Mouse (Mus musculus): ENCODE measurements around the gene Zbed4. TPM values are rescaled to one million over a fixed set of nuclear protein-coding genes. Genes with fewer than 3 reads are reported as not detected.
A peak's percentile ranks its signal among the peaks of the same experiment; 100 is the strongest.

Zbed4 gene
- polyA plus RNA-seq, 1 experiment from 2014 or later = 14.2 TPM

DNA sequence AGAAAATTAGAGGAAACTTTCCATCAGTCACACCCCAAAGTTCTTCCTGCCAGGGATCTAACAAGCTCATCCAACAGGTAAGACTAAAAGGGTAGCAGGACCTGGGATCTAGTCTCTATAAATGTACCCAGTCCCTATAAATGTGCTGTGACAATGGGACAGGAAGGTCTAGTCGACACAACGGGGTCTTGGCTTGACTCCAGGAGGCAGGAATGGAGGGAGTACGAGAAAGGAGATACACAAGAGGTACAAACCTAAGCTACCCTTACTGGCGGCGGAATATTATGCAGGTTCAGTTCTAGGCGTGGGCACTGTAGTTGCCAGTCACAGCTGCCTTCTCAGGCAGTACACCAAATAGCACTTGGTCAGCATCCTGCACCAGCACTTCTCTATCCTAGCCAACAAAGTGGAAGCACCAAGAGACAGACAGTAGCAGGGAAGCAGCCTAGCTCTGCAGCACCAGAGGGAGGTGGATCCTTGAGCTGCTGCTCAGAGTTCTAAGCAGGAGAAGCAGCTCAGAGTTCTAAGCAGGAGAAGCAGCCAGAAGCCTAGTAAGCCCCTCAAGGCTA, 37.4 kb upstream of the Zbed4 start:
- peaks cover 45% of the 10 kb centered on the region for H3K36me3 ChIP-seq (ENCODE audit: control insufficient read depth, insufficient read depth, low read length)

DNA sequence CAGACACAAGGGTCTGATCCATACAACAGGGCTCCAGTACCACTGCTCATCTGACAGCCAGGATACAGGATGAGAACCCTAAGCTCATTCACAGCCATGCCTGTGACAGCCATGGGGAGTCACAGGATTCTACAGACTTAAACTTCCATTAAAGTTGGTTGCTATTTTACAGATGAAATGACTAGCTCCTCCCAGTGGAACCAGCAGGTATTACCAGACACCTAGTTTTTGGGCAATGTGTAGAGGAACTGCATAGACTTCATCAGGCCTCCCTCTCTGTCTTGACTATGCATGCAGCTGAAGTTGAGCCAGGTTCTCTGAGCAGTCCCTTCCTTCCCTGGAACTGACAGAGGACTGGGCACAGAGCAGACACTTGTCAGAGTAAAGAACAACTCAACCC, 35.1 kb upstream of the Zbed4 start:
- Histone ChIP-seq H3K4me1 (ENCODE audit: control insufficient read depth, insufficient read depth, low read length) (peaks cover 4% of the 10 kb centered on the region; the same call in 1 of the 2 replicates), H3K4me2 (ENCODE audit: low read length) (no peak overlapping the region), H3K9ac (ENCODE audit: low read depth, low read length) (no peak overlapping the region), H3K9me3 (replicated peaks; ENCODE audit: control insufficient read depth, low read length, poor library complexity, severe bottlenecking) (no peaks in the 10 kb centered on the region), H3K4me3 (ENCODE audit: low read depth, low read length) (no peak overlapping the region), H3K27ac (ENCODE audit: low read length) (no peak overlapping the region), H3K27me3 (ENCODE audit: control insufficient read depth, insufficient read depth, low read depth, low read length) (no peaks in the 10 kb centered on the region), H3K36me3 (ENCODE audit: control insufficient read depth, insufficient read depth, low read length) (peaks cover 33% of the 10 kb centered on the region)
- no peak for ATAC-seq

More for the DNA sequence above, 37.4 kb upstream of the Zbed4 start:
- H3K4me3 ChIP-seq (ENCODE audit: low read depth, low read length) = no peak overlapping the region
- no peaks in the 10 kb centered on the region for H3K9me3 ChIP-seq (replicated peaks; ENCODE audit: control insufficient read depth, low read length, poor library complexity, severe bottlenecking)
- H3K4me1 ChIP-seq (ENCODE audit: control insufficient read depth, insufficient read depth, low read length) = peaks cover 4% of the 10 kb centered on the region; the same call in 1 of the 2 replicates
- H3K27me3 ChIP-seq (ENCODE audit: control insufficient read depth, insufficient read depth, low read depth, low read length) = no peaks in the 10 kb centered on the region
- no peak overlapping the region for H3K9ac ChIP-seq (ENCODE audit: low read depth, low read length)
- ATAC-seq = no peak
- 89% methylated on average over 6 of the region's 6 CpGs for WGBS
- H3K27ac ChIP-seq (ENCODE audit: low read length) = no peak overlapping the region
- H3K4me2 ChIP-seq (ENCODE audit: low read length) = no peak overlapping the region

DNA sequence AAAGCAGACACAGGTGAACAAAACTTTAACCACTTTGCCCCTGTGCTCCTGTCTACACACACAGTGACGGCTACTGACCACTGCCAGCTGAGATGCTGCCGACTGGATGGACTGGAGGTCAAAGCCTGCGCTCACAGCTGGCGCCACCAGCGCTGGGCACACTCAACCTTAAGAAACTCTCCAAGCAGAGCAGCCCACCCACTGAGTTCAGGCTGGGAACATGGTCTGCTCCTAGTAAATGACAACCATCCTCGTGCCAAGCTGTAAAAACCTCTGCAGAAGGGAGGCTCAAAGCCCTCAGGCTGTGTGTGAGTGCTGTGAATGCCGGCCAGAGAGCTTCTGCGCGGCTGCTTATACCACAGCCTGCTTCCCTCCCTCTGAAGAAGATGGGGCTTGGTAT, 34.2 kb upstream of the Zbed4 start:
- no peak overlapping the region for H3K9ac ChIP-seq (ENCODE audit: low read depth, low read length)
- H3K9me3 ChIP-seq (replicated peaks; ENCODE audit: control insufficient read depth, low read length, poor library complexity, severe bottlenecking) = no peaks in the 10 kb centered on the region
- no peak for ATAC-seq
- no peaks in the 10 kb centered on the region for H3K27me3 ChIP-seq (ENCODE audit: control insufficient read depth, insufficient read depth, low read depth, low read length)
- no peak overlapping the region for H3K4me3 ChIP-seq (ENCODE audit: low read depth, low read length)
- 51% methylated on average over 9 of the region's 9 CpGs for WGBS
- H3K4me2 ChIP-seq (ENCODE audit: low read length) = no peak overlapping the region
- peaks cover 24% of the 10 kb centered on the region for H3K36me3 ChIP-seq (ENCODE audit: control insufficient read depth, insufficient read depth, low read length)
- H3K4me1 ChIP-seq (ENCODE audit: control insufficient read depth, insufficient read depth, low read length) = peaks cover 6% of the 10 kb centered on the region; the same call in 1 of the 2 replicates
- no peak overlapping the region for H3K27ac ChIP-seq (ENCODE audit: low read length)

DNA sequence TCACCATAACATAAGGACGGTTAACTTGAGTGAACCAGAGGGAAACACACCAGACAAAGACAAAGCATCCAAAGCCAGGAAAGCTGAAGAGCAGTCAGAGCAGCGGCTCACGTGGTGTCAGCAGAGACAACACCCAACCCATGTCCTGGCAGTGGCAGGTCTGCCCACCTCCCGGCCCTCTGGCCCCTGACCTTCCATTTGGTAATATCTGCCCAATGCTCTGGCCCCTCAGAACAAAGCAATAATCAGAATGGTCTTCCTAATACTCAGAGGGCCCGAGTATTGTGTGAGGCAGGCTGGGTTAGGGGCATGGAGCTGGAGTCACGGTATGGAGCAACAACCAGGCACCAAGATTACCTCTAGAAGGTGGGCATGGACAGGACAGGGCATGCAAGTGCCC, 28.3 kb upstream of the Zbed4 start:
- no peaks in the 10 kb centered on the region for H3K27me3 ChIP-seq (ENCODE audit: control insufficient read depth, insufficient read depth, low read depth, low read length)
- H3K4me1 ChIP-seq (ENCODE audit: control insufficient read depth, insufficient read depth, low read length) = peaks cover 2% of the 10 kb centered on the region; the same call in 1 of the 2 replicates
- no peak overlapping the region for H3K4me2 ChIP-seq (ENCODE audit: low read length)
- no peak overlapping the region for H3K27ac ChIP-seq (ENCODE audit: low read length)
- WGBS = 91% methylated on average over 6 of the region's 6 CpGs
- no peak overlapping the region for H3K9ac ChIP-seq (ENCODE audit: low read depth, low read length)
- peaks cover 34% of the 10 kb centered on the region for H3K36me3 ChIP-seq (ENCODE audit: control insufficient read depth, insufficient read depth, low read length)
- ATAC-seq = no peak
- no peak overlapping the region for H3K4me3 ChIP-seq (ENCODE audit: low read depth, low read length)
- no peaks in the 10 kb centered on the region for H3K9me3 ChIP-seq (replicated peaks; ENCODE audit: control insufficient read depth, low read length, poor library complexity, severe bottlenecking)

DNA sequence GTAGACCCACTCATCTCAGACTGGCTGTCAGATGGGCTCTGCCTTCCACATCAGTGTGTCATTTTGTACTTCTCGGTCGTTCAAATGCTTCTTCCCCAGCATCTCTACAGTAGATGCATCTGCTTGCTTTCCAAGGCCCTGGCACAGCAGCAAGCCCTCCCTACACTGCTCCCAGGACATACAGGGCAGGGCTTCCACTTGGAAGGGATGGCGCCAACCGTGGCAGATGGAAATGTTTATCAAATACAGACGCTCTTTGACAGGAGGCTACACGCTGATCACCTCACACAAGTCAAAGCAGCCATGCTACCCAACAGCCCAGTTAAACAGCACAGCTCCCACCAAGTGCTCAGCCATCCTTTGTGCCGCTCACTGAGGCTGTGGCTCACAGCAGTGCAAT, 27.1 kb upstream of the Zbed4 start:
- no peak overlapping the region for H3K9ac ChIP-seq (ENCODE audit: low read depth, low read length)
- no peaks in the 10 kb centered on the region for H3K9me3 ChIP-seq (replicated peaks; ENCODE audit: control insufficient read depth, low read length, poor library complexity, severe bottlenecking)
- H3K27ac ChIP-seq (ENCODE audit: low read length) = no peak overlapping the region
- no peak overlapping the region for H3K4me2 ChIP-seq (ENCODE audit: low read length)
- no peak overlapping the region for H3K4me3 ChIP-seq (ENCODE audit: low read depth, low read length)
- 0 out of 2 replicates have a peak, but pooled peaks cover 2% of the 10 kb centered on the region for H3K4me1 ChIP-seq (ENCODE audit: control insufficient read depth, insufficient read depth, low read length)
- H3K27me3 ChIP-seq (ENCODE audit: control insufficient read depth, insufficient read depth, low read depth, low read length) = no peaks in the 10 kb centered on the region
- no peak for ATAC-seq
- 83% methylated on average over 7 of the region's 7 CpGs for WGBS
- H3K36me3 ChIP-seq (ENCODE audit: control insufficient read depth, insufficient read depth, low read length) = peaks cover 37% of the 10 kb centered on the region

DNA sequence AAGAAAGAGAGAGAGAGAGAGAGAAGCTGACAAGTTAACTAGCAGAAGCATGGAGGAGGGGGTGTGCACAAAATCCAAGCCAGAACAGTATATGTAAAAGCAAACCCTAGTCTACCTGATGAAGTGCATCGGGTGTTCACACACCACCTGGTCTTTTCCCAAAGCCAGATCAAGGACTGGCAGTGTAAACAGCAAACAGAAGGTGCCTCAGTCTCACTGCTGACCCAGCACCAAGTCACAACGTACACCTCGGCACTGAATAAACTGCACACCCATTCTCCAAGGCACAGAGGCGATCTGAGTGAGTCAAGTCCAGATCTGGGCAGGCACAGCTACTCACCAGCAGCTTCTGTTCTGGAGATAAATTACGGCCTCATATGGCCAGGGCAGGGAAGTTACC, 26.4 kb upstream of the Zbed4 start:
- 89% methylated on average over 5 of the region's 5 CpGs for WGBS
- H3K36me3 ChIP-seq (ENCODE audit: control insufficient read depth, insufficient read depth, low read length) = peaks cover 44% of the 10 kb centered on the region
- ATAC-seq = no peak

DNA sequence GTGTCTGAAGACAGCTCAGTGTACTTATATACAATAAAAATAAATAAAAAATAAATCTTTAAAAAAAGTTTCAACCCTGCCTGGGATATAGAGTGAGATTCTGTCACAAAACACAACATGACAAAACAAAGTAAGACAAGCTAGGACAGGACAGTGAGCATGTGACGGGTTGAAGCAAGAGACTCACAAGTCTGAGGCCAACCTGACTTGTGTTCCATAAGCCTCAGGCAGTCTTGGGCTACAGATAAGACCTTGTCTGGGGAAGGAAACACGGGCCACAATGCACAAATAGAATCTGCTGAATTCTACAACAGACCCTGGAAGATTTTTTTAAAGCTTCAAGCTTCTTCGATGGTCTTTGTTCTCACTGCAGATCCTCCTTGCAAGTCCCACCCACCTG, 24.3 kb upstream of the Zbed4 start:
- no peak for ATAC-seq
- WGBS = 87% methylated on average over 3 of the region's 3 CpGs
- Histone ChIP-seq H3K27me3 (ENCODE audit: control insufficient read depth, insufficient read depth, low read depth, low read length) (no peaks in the 10 kb centered on the region), H3K36me3 (ENCODE audit: control insufficient read depth, insufficient read depth, low read length) (peaks cover 49% of the 10 kb centered on the region), H3K9ac (ENCODE audit: low read depth, low read length) (no peak overlapping the region), H3K9me3 (replicated peaks; ENCODE audit: control insufficient read depth, low read length, poor library complexity, severe bottlenecking) (no peaks in the 10 kb centered on the region), H3K4me2 (ENCODE audit: low read length) (no peak overlapping the region), H3K27ac (ENCODE audit: low read length) (no peak overlapping the region), H3K4me1 (ENCODE audit: control insufficient read depth, insufficient read depth, low read length) (peaks cover 16% of the 10 kb centered on the region), H3K4me3 (ENCODE audit: low read depth, low read length) (no peak overlapping the region)

More for the DNA sequence above, 26.4 kb upstream of the Zbed4 start:
- H3K27ac ChIP-seq (ENCODE audit: low read length) = no peak overlapping the region
- H3K4me1 ChIP-seq (ENCODE audit: control insufficient read depth, insufficient read depth, low read length) = 0 out of 2 replicates have a peak, but pooled peaks cover 2% of the 10 kb centered on the region
- H3K27me3 ChIP-seq (ENCODE audit: control insufficient read depth, insufficient read depth, low read depth, low read length) = no peaks in the 10 kb centered on the region
- H3K4me3 ChIP-seq (ENCODE audit: low read depth, low read length) = no peak overlapping the region
- H3K9ac ChIP-seq (ENCODE audit: low read depth, low read length) = no peak overlapping the region
- no peak overlapping the region for H3K4me2 ChIP-seq (ENCODE audit: low read length)
- no peaks in the 10 kb centered on the region for H3K9me3 ChIP-seq (replicated peaks; ENCODE audit: control insufficient read depth, low read length, poor library complexity, severe bottlenecking)

DNA sequence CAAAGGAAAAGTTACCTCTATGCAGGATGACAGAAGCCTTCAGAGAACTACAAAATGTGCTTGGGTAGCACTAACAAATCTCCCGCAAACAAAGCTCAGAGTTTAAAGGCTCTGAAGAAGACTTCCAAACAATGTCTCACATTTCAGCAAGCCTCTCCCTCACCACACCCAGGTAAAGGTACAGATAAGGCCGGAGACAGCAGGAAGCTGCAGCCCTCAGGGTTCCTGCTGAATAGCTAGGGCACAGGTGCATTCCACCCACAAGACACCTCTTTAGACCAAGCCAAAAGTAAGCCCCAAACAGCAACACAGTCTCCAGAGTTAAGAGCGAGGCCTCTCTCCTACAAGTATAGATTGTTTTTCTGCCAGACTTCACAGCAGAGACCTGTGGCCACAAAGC, 20.7 kb upstream of the Zbed4 start:
- Histone ChIP-seq H3K27me3 (ENCODE audit: control insufficient read depth, insufficient read depth, low read depth, low read length) (no peaks in the 10 kb centered on the region), H3K27ac (ENCODE audit: low read length) (no peak overlapping the region), H3K9me3 (replicated peaks; ENCODE audit: control insufficient read depth, low read length, poor library complexity, severe bottlenecking) (no peaks in the 10 kb centered on the region), H3K4me2 (ENCODE audit: low read length) (no peak overlapping the region), H3K36me3 (ENCODE audit: control insufficient read depth, insufficient read depth, low read length) (peaks cover 31% of the 10 kb centered on the region), H3K9ac (ENCODE audit: low read depth, low read length) (no peak overlapping the region), H3K4me1 (ENCODE audit: control insufficient read depth, insufficient read depth, low read length) (peaks cover 27% of the 10 kb centered on the region), H3K4me3 (ENCODE audit: low read depth, low read length) (no peak overlapping the region)
- no peak for ATAC-seq
- 90% methylated on average over 3 of the region's 3 CpGs for WGBS

DNA sequence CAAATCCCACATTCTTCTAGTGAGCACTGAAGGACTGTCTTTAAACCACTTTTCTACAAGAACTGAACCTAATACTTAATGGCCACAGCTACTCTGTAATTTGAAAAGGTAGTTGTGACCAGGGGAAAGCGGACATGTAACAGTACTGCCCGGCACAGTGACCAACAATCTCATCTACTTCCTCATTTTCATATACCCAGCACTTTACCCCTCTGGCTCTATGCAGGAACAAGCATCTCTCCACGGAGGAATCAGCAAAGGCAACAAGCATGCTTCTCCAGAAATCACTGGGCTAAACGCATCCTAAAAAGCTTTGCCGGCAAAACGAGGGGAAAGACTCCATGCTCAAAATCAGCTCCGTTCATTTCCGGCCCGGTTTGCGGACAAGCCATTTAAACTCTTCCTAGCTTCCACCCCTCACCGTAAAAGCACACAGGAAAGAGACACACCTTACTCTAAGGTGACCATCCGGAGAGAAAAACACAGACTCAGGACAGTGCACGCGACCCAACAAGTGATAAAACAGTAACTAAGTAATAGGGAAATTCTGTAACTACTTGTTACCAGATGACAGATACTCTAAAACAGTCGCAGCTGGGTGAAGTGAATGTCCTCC, 18.9 kb upstream of the Zbed4 start:
- no peak overlapping the region for H3K27ac ChIP-seq (ENCODE audit: low read length)
- peaks cover 23% of the 10 kb centered on the region for H3K36me3 ChIP-seq (ENCODE audit: control insufficient read depth, insufficient read depth, low read length)
- peak overlapping the region; percentile 92 for H3K9ac ChIP-seq (ENCODE audit: low read depth, low read length)
- 28% methylated on average over 15 of the region's 15 CpGs for WGBS
- no peak for ATAC-seq
- peak overlapping the region; percentile 96 for H3K4me2 ChIP-seq (ENCODE audit: low read length)
- H3K27me3 ChIP-seq (ENCODE audit: control insufficient read depth, insufficient read depth, low read depth, low read length) = no peaks in the 10 kb centered on the region
- peak overlapping the region; percentile 100 for H3K4me3 ChIP-seq (ENCODE audit: low read depth, low read length)
- peaks cover 27% of the 10 kb centered on the region for H3K4me1 ChIP-seq (ENCODE audit: control insufficient read depth, insufficient read depth, low read length)
- H3K9me3 ChIP-seq (replicated peaks; ENCODE audit: control insufficient read depth, low read length, poor library complexity, severe bottlenecking) = no peaks in the 10 kb centered on the region

All from midbrain, embryonic 16.5 days (tissue).